Mouse (Mus musculus): ENCODE data around the gene Moap1.

DNA sequence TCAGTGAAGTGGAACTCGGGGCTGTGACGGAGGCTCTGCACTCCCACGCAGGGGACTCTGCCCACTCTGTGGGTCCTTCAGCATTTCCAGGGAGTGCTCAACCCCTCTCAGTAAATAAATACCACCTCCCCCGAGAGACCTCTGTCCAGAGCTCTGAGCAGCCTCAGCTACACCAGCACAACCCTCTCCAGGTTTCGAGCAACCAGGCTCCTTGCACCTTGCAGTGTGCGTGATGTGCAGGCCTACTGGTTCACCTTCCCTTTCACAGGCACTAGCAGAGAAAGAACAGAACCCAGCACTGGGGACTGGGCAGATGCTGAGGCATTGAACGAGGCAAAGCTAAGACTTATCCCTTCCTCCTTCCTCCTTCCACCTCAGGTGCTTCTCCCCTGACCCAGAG, 46.1 kb downstream of the Moap1 start:
- TF ChIP-seq HCFC1 (IDR thresholded peaks at IDR 0.05; ENCODE audit: borderline replicate concordance, insufficient read depth, low read length) (no peak), ZC3H11A (IDR thresholded peaks at IDR 0.05; ENCODE audit: borderline replicate concordance, low read depth, low read length) (no peak)
